Mouse (Mus musculus) lung, embryonic 16.5 days (tissue): ENCODE measurements around the gene Etl4. TPM values are rescaled to one million over a fixed set of nuclear protein-coding genes. Genes with fewer than 3 reads are reported as not detected.

ENCODE experiments used
- ATAC-seq: fragments of 200-750 bp; cut with Nextera tagmentation; 2 replicates; pipeline ENCODE4 v1.8.0; 2017; ENCODE audit warnings: low read depth, mild to moderate bottlenecking, moderate library complexity
- H3K27ac ChIP-seq: fragments of 300-500 bp; sonication (generic); 2 replicates; pipeline ENCODE4 v1.5.1; 2014; ENCODE audit warnings: mild to moderate bottlenecking, control low read depth, low read length
- H3K27me3 ChIP-seq: fragments of 300-500 bp; sonication (generic); 2 replicates; pipeline ENCODE4 v1.6.1; 2014; ENCODE audit warnings: low read depth, low read length, mixed read lengths; ENCODE audit not compliant: control insufficient read depth, insufficient read depth
- H3K36me3 ChIP-seq: fragments of 300-500 bp; sonication (generic); 2 replicates; pipeline ENCODE4 v1.6.1; 2014; ENCODE audit warnings: low read length; ENCODE audit not compliant: control insufficient read depth, insufficient read depth
- H3K4me1 ChIP-seq: fragments of 300-500 bp; sonication (generic); replicated peaks from 2 replicates; pipeline ENCODE4 v1.6.1; 2014; ENCODE audit warnings: low read length, mixed read lengths; ENCODE audit not compliant: control insufficient read depth, insufficient read depth
- H3K4me2 ChIP-seq: fragments of 300-500 bp; sonication (generic); 2 replicates; pipeline ENCODE4 v1.6.1; 2014; ENCODE audit warnings: low read depth, low read length, control low read depth
- H3K4me3 ChIP-seq: fragments of 300-500 bp; sonication (generic); 2 replicates; pipeline ENCODE4 v1.5.1; 2014; ENCODE audit warnings: mild to moderate bottlenecking, low read length, control low read depth
- H3K9ac ChIP-seq: fragments of 300-500 bp; sonication (generic); 2 replicates; pipeline ENCODE4 v1.6.1; 2014; ENCODE audit warnings: low read length, control low read depth
- H3K9me3 ChIP-seq: fragments of 300-500 bp; sonication (generic); 2 replicates; pipeline ENCODE4 v1.6.1; 2016; ENCODE audit warnings: low read length; ENCODE audit not compliant: control insufficient read depth
- WGBS: fragments of 180-500 bp; shearing (Covaris S2); extraction: QIAGEN DNeasy Blood & Tissue Kit; methylation state at CpG from one replicate; pipeline ENCODE4 v1.1.7; 2014; 5-methylcytosine and 5-hydroxymethylcytosine counted together
- polyA plus RNA-seq: library from polyadenylated mRNA; unstranded; fragments of >200 nt; fragmentation: Nextera tagmentation; extraction: Ambion mirVana; gene quantifications from 2 replicates; pipeline ENCODE4 v1.2.1, GENCODE M21; 2015

Etl4 gene
- polyA plus RNA-seq, 1 experiment from 2014 or later: 28.2 TPM

DNA sequence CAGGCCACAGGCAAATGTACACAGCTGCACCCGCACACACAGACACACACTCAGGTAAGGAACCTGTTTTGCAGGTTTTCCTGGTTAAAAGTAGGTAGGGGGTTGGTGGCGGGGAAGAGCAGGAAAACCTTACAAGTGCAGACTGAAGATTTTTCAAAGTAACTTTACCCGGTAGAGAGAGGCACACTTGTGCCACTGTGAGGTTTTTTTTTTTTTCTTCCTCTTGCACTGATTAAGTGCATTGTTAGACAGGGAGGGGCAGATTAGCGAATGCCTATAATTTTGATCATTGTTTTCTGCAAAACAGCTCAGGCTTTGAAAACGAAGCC is 637.7 kb downstream of the Etl4 start:
- Histone ChIP-seq H3K27ac (peak overlapping the region; percentile 94), H3K36me3 (no peaks in the 10 kb centered on the region), H3K4me2 (peak overlapping the region; percentile 54), H3K27me3 (no peaks in the 10 kb centered on the region), H3K4me3 (peak overlapping the region; percentile 42), H3K4me1 (peaks cover 19% of the 10 kb centered on the region), H3K9me3 (no peaks in the 10 kb centered on the region), H3K9ac (peak overlapping the region; percentile 43)
- ATAC-seq: peak; percentile 96
- 11% methylated on average over 5 of the region's 5 CpGs for WGBS

DNA sequence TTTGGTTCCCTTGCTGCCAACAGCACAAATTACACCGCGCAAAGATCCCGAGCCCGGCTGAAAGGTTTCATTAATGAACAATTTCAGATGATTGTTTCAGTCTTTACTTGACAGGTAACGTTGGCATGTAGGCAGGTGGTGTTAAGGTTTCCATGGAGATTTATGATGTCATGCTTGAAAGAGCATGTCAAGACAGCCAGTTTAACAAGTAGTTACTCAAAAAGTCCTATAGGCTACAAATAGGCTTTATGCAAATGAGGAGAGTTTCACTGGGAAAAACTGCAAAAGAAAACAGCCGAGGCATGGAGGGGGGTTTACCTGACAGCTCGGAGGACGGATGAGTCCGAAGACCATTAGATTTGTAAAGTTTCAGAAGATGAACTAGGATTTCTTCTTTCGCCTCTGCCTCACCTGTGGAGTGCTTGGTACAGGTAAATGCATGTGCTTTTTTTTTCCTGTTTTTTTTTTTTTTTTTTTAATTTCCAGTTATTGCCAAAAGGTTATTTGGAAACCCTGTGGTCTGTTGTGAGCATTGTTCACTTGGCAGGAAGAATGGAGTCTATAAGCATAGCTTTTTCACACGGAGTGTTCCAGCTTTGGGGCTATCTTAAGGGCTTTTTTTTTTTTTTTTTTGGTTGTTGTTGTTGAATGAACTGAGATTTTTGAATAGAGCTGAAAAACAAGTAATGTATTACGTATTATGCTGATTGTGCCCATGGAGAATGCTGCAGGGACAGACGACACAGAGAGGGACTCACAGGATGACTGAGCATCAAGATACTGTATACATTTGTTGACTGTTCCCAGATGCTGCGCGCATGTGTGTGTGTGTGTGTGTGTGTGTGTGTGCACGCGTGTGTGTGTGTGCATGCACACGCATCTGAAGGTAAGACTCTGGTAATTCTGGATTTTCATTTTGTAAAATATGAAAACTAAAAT is 638.4 kb downstream of the Etl4 start:
- Histone ChIP-seq H3K27me3 (no peaks in the 10 kb centered on the region), H3K9ac (peak overlapping the region; percentile 43), H3K36me3 (no peaks in the 10 kb centered on the region), H3K9me3 (no peaks in the 10 kb centered on the region), H3K4me1 (peaks cover 19% of the 10 kb centered on the region), H3K4me2 (peak overlapping the region; percentile 54), H3K27ac (peak overlapping the region; percentile 94), H3K4me3 (peak overlapping the region; percentile 42)
- WGBS: 26% methylated on average over 18 of the region's 18 CpGs
- ATAC-seq: peak; percentile 50

DNA sequence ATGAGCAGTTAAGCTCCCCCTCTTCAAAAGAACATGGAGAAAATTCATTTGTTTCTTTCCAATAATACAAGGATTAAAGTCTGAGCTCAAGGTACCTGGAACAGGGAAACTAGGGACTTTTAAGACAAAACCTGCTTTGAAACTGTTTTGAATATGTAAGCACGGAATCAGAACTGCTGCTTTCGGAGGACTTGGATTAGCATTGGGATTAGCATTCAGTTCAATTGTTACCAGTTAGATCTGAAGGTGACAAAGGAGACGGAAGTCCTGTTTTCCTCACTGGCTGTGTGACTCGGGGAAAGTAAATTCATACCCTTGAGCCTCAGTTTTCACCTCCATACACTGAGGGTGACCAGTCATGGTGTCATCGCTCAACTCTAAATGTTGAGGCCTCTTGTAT is 639.5 kb downstream of the Etl4 start:
- Histone ChIP-seq H3K4me2 (peak overlapping the region; percentile 46), H3K4me3 (peak overlapping the region; percentile 37), H3K27ac (peak overlapping the region; percentile 76), H3K9me3 (no peaks in the 10 kb centered on the region), H3K4me1 (peaks cover 19% of the 10 kb centered on the region), H3K27me3 (no peaks in the 10 kb centered on the region), H3K9ac (peak overlapping the region; percentile 57), H3K36me3 (no peaks in the 10 kb centered on the region)
- ATAC-seq: no peak
- WGBS: 62% methylated on average over 5 of the region's 5 CpGs

DNA sequence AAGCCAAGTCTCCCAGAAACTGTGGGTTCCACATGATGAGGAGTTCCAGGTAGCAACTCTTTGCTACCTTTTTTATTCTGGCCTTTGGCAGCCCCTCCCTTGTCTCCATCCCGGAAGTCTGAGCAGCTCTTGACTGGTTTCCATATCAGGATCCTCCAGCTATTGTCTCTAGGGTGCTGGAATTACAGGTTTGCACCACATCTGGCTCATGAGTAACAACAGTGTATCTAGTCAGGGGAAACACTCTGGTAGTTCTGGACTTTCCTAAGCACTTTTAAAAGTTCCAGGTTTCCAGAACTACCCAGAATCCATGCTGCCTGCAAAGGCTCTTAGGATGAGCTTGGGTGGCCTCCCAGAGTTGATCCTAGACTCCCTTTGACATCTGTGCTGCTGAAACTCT is 640.4 kb downstream of the Etl4 start:
- Histone ChIP-seq H3K27me3 (no peaks in the 10 kb centered on the region), H3K4me3 (no peak overlapping the region), H3K27ac (no peak overlapping the region), H3K4me1 (peaks cover 19% of the 10 kb centered on the region), H3K36me3 (no peaks in the 10 kb centered on the region), H3K9ac (no peak overlapping the region), H3K4me2 (no peak overlapping the region), H3K9me3 (no peaks in the 10 kb centered on the region)
- 48% methylated on average over 1 of the region's 1 CpGs for WGBS
- no peak for ATAC-seq

DNA sequence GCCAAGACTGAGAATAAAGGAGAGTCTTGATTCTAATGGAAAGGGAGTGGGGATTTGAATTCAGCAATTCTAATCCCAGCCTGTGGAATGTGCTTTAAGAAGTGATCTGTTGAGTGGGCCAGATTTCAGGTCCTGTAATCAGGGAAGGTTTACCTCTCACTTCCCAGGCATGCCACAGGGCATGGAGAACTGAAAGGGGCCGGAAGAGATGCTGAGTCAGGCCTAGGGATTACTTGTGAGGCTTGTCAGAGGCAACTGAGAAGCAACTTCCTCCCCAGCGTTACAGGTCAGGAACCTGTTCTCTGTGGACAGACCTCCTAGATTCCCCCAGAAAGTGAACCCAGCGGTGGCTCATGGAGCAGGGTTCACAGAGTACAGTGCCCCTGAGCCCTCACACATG is 646.1 kb downstream of the Etl4 start:
- Histone ChIP-seq H3K27me3 (no peaks in the 10 kb centered on the region), H3K9me3 (no peaks in the 10 kb centered on the region), H3K4me3 (no peak overlapping the region), H3K4me2 (no peak overlapping the region), H3K9ac (no peak overlapping the region), H3K27ac (0 out of 2 replicates have a peak overlapping the region, but pooled peaks have one; percentile 10), H3K4me1 (peaks cover 3% of the 10 kb centered on the region; the same call in 1 of the 2 replicates), H3K36me3 (no peaks in the 10 kb centered on the region)
- 53% methylated on average over 3 of the region's 3 CpGs for WGBS
- ATAC-seq: no peak

DNA sequence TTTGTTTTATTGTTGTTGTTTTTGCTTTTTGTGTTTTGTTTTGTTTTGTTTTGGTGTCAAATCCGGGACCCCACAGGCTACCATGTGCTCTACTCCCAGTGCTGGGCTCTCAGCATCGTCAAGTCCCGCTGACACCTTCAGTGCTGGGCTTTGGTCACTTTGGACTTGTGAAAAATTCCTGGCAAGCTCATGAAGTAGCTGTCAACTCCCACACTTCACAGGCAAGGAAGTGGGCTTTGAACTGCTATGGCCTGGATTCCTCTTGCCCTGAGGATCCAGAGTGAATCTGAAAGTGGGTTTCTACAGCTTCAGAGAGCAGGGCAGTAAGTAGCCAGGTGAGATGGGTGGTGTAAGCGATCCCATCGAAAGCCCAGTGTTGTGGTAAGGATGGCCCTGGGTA is 649.5 kb downstream of the Etl4 start:
- Histone ChIP-seq H3K9me3 (no peaks in the 10 kb centered on the region), H3K4me1 (peaks cover 3% of the 10 kb centered on the region; the same call in 1 of the 2 replicates), H3K9ac (no peak overlapping the region), H3K4me3 (no peak overlapping the region), H3K27me3 (no peaks in the 10 kb centered on the region), H3K27ac (no peak overlapping the region), H3K4me2 (no peak overlapping the region), H3K36me3 (no peaks in the 10 kb centered on the region)
- ATAC-seq: peak; percentile 23; the same call in 1 of the 2 replicates
- 67% methylated on average over 5 of the region's 5 CpGs for WGBS

DNA sequence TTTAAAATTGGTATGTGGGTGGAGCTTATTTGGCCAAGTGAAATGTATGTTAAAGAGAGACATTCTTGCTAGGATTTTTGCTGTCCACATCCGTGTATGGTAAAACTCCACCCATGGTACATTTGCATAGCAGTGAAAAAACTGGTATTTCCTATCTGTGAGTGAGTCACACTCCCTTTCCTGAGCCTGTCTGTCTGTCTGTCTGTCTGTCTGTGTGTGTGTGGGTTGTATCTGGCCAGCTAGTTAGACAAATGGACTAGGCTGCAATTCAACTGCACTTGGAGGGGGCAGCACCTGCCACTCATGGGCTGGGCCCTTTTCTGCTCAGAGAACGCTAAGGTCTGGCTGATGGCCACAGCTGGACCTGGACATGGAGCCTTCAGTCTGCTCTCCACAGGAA is 650.1 kb downstream of the Etl4 start:
- no peak overlapping the region for H3K4me3 ChIP-seq
- no peak overlapping the region for H3K4me2 ChIP-seq
- peak; percentile 20; the same call in 1 of the 2 replicates for ATAC-seq
- H3K27me3 ChIP-seq: no peaks in the 10 kb centered on the region
- WGBS: 22% methylated on average over 2 of the region's 2 CpGs
- H3K27ac ChIP-seq: 0 out of 2 replicates have a peak overlapping the region, but pooled peaks have one; percentile 43
- no peaks in the 10 kb centered on the region for H3K9me3 ChIP-seq
- no peak overlapping the region for H3K9ac ChIP-seq
- no peaks in the 10 kb centered on the region for H3K36me3 ChIP-seq
- peaks cover 3% of the 10 kb centered on the region; the same call in 1 of the 2 replicates for H3K4me1 ChIP-seq

DNA sequence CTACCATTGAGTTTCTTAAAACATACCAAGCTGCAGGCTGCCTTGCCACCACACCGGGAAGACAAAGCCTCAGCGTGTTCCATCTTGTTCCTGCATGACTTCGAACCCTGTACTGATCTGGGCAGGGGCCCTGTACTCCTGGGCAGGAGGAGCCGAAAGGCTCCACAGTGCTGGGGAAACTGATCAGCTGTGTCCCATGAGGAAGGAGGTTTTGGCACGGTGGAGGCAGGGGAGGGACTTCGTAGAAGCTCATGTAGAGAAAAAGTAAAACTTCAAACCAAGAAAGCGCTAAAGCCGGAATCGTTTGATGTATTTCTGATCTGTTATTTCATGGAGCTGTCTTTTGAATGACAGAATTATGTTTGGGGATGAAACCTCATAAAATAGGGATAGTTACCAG is 651.0 kb downstream of the Etl4 start:
- Histone ChIP-seq H3K4me3 (no peak overlapping the region), H3K9ac (no peak overlapping the region), H3K27me3 (no peaks in the 10 kb centered on the region), H3K4me2 (no peak overlapping the region), H3K9me3 (no peaks in the 10 kb centered on the region), H3K27ac (no peak overlapping the region), H3K36me3 (no peaks in the 10 kb centered on the region), H3K4me1 (peaks cover 3% of the 10 kb centered on the region; the same call in 1 of the 2 replicates)
- 90% methylated on average over 9 of the region's 9 CpGs for WGBS
- no peak for ATAC-seq

DNA sequence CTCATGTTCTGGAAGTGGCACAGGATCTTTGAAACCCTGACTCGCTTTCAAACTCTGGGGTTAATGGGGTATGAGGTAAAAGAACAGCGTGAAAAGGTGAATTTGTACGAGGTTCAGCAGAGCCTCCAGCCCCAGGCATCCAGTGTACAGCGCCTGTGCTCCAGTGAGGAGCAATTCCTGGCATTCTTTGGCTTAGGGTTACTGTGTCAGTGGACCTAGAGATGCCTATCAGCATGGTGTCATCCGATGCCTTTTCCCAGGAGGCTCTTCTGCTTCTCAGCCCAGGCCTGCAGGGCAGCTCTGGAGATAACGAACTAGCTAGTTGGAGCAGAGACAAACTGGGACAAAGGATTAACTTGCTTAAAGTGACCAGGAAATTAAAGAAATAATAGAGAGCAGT is 653.5 kb downstream of the Etl4 start:
- Histone ChIP-seq H3K27me3 (no peaks in the 10 kb centered on the region), H3K27ac (no peak overlapping the region), H3K4me1 (peaks cover 3% of the 10 kb centered on the region; the same call in 1 of the 2 replicates), H3K36me3 (no peaks in the 10 kb centered on the region), H3K9ac (no peak overlapping the region), H3K4me3 (no peak overlapping the region), H3K4me2 (no peak overlapping the region), H3K9me3 (no peaks in the 10 kb centered on the region)
- 34% methylated on average over 6 of the region's 6 CpGs for WGBS
- no peak for ATAC-seq
